Mouse (Mus musculus) c-Kit-negative CD71-positive TER-119-positive erythroid progenitor cells, embryonic 14.5 days (primary cell): Measurements from ENCODE around the gene Trim43b.
"Not testable (repeated sequence)": the region's sequence is repeated elsewhere in the genome, so short reads cannot be mapped to it uniquely, and the experiment has no call there.

Experiments used
- DNase-seq: peaks from one replicate; pipeline ENCODE4 v3.0.0-alpha.2; 2013; ENCODE audit warnings: low read depth, low spot score

Trim43b gene

DNA sequence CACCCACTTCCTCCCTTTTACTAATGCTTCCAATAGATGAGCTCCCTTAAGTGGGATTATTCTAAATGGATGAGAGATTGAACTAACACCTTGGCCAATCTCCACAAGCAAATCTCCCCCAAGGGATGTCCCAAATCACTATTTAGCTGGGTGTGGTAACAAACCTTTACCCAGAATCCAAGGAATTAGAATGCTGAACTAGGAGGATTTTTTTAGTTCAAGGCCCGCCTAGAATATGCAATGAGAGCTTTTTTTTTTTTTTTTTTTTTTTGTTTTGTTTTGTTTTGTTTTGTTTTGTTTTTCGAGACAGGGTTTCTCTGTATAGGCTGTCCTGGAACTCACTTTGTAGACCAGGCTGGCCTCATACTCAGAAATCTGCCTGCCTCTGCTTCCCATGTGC is at the start of gene Trim43b:
TSS of gene Trim43b (minus strand) at position 101 of the 400 bp plus-strand sequence.
- DNase-seq, result not testable (repeated sequence)

DNA sequence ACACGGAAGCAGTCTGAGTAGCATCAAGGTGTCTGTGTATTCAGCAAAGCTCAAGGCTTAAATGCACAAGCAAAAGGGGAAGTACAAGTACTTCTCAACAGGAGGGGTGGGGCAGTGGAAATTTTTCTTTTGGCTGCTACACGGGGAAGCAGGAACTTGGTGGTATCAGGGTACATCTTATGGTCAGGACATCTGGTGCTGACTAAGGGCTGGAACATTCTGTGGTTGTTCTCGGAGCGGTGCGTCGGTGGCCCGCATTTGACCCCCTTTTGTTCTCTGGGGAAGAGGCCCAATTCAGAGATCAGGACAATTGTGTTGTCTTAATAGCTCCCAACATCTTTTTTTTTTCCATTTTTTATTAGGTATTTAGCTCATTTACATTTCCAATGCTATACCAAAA is 11.9 kb upstream of the Trim43b start:
- DNase-seq, result not testable (repeated sequence)

DNA sequence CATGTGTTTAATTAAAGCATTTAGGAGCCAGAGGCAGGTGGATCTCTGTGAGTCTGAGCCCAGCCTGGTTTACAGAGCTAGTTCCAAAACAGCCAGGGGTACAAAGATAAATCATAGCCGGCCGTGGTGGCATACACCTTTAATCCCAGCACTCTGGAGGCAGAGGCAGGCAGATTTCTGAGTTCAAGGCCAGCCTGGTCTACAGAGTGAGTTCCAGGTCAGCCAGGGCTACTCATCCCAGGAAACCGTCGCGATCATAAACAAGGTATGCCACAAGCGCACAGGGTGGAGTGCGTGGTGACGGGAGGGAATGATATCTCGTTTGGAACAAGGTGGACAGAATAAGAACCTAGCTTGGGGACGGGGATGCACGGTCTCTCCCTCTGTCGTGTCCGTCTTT is 5.9 kb downstream of the Trim43b start:
- not testable (repeated sequence) for DNase-seq

DNA sequence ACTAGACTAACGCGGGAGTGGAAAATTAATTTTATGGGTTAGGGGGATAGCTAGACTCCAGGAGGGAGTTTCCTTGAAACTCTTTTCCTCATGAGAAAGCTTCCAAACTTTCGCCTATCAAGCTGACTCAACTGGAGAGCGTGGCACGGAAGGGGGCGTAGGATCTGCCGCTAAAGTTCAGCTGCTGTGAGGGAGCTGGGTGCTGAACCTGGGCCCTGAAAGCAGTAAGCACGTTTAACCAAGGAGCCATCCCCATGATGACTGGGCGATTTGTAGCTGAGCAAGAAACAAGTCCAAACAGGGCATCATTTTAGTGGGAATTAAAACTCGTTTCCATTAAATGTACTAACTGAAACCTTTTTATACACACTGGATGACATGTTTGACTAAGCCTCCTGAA is 13.0 kb downstream of the Trim43b start:
- DNase-seq, result not testable (repeated sequence)

DNA sequence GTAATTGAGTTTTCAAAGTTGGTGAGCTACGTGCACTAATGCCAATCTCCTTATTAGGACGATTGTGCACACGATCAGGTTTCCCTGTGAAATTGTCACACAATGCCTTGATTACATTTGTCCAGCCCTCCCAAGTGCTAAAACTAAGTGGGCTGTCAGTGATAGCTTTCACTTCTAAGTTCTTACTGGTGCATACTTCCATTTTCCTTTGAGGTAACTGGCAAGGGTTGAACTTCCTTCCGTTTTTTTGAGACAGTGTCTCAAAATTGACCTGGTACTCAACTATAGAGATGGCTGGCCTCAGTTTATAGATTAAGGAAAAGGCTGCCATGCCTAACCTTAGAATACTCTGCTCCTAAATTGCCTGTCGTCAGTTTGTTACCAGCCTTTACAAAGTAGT is 16.1 kb downstream of the Trim43b start:
- not testable (repeated sequence) for DNase-seq

DNA sequence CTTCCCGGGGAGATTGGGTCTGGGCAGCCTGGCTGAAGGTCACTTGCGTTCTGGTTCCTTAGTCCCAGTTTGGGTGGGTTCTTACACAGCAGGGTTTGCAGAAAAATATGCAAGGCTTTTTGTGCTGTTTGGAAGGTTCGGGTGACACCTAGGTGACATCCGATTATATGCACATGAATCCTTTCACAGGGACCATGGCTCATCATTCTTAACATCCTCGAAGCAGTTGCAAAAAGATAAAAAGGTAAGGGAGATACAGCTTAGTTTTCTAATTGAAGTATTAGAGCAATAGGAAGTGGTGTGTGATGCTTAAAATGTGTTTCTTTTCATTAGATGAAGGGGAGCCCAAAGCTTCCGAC is 25.5 kb downstream of the Trim43b start:
- not testable (repeated sequence) for DNase-seq

DNA sequence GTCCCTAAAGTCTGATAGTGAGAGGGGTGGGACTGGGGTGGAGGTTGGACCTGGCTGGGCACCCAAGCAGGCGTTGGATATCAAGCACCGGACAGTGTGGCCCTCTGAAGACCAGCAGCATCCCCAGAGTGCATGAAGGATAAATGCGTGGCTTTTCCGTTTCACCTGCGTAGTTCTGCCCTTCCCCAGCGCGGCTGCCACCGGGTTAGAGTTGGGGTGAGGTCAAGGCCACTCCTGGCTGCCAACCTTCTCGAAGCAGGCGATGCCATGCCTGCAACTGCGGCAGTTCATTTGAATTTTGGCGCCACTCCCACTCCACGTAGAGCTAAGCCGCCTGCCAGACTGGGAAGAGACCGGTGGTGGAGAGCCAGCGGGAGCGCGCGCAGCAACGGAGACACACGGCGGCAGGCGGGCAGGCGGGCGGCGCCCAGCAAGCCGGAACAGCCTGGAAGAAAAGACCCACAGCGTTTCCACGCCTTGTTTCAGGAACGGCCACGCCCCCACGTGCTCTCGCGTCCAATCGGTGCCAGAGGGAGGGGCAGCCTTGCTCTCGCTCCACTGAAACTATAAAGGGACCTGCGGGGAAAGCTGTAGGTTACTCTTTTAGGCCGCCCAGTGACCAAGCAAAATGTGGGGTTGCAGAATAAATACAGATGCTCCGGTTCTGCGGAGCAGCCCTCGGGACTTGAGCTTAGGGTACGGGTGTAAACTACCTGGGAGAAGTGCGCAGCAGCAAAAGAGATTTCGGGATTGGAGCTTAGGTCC is 26.1 kb downstream of the Trim43b start:
- DNase-seq, result not testable (repeated sequence)
